In genomic region chr1:131460914-131461530, GRCm38 (mm10) we compare ENCODE assay signal across 20 mouse cellular contexts.
DNase-seq lines count a peak whose midpoint lies in the region; ATAC-seq and TF ChIP-seq lines count a peak whose summit lies in the region.
"Had no signal": no experiment of that assay in that cellular context is flagged by ENCODE, and none has a peak within 500 bp of the region (broad histone marks: within the 10 kb centered on the region; RNA-seq: fewer than 3 reads in every experiment).

No protein-coding gene starts in this region.

- no peak overlapping the region for H3K4me2 ChIP-seq in midbrain, embryonic 15.5 days
- H3K4me2 ChIP-seq in midbrain, embryonic 13.5 days (replicated peaks) = no peak overlapping the region
- no peak overlapping the region for H3K4me2 ChIP-seq in neural tube, embryonic 15.5 days
- H3K4me2 ChIP-seq: limb, embryonic 15.5 days; stomach, embryonic 15.5 days had no signal

- H3K27me3 ChIP-seq in midbrain, embryonic 15.5 days (replicated peaks) = no peaks in the 10 kb centered on the region
- H3K27me3 ChIP-seq in midbrain, embryonic 13.5 days = no peaks in the 10 kb centered on the region
- no peaks in the 10 kb centered on the region for H3K27me3 ChIP-seq in neural tube, embryonic 15.5 days (replicated peaks)
- H3K27me3 ChIP-seq: limb, embryonic 15.5 days; Patski; stomach, embryonic 15.5 days had no signal

- TF ChIP-seq POLR2A in brain, embryonic 14.5 days (IDR thresholded peaks at IDR 0.05; ENCODE audit: borderline replicate concordance, extremely low read depth, insufficient read depth, insufficient read length, poor library complexity, severe bottlenecking) = no peak

- H3K9ac ChIP-seq in midbrain, embryonic 15.5 days = no peak overlapping the region
- no peak overlapping the region for H3K9ac ChIP-seq in midbrain, embryonic 13.5 days (replicated peaks)
- no peak overlapping the region for H3K9ac ChIP-seq in neural tube, embryonic 15.5 days (replicated peaks)
- H3K9ac ChIP-seq: limb, embryonic 15.5 days; stomach, embryonic 15.5 days had no signal

- intact Hi-C loops in heart, postnatal 10 days (cut with DNase I) = no loop called here

- no peak for TF ChIP-seq CTCF in brain, embryonic 14.5 days (IDR thresholded peaks at IDR 0.05; ENCODE audit: borderline replicate concordance, extremely low read depth, insufficient read depth, insufficient read length)

- no peak overlapping the region for H3K4me3 ChIP-seq in midbrain, embryonic 15.5 days
- no peak overlapping the region for H3K4me3 ChIP-seq in midbrain, embryonic 13.5 days (replicated peaks)
- H3K4me3 ChIP-seq in neural tube, embryonic 15.5 days (replicated peaks) = no peak overlapping the region
- H3K4me3 ChIP-seq: erythroblast, embryonic 14.5 days; gastrocnemius, adult 2 months; heart, adult 2 months; limb, embryonic 15.5 days; stomach, embryonic 15.5 days had no signal

- H3K27ac ChIP-seq in midbrain, embryonic 15.5 days = peak overlapping the region; percentile 58
- H3K27ac ChIP-seq in midbrain, embryonic 13.5 days = no peak overlapping the region
- 0 out of 2 replicates have a peak overlapping the region, but pooled peaks have one; percentile 33 for H3K27ac ChIP-seq in neural tube, embryonic 15.5 days (replicated peaks)
- H3K27ac ChIP-seq: gastrocnemius, adult 2 months; heart, adult 2 months; limb, embryonic 15.5 days; stomach, embryonic 15.5 days had no signal

- peak; percentile 75 for DNase-seq in cerebellum, adult 9-10 months
- no peak for DNase-seq in cerebellum, postnatal 25 days
- DNase-seq in brain, embryonic 14.5 days (ENCODE audit: low read depth) = peak; percentile 87
- no peak for DNase-seq in kidney, postnatal 4 days
- DNase-seq in heart, postnatal 10 days = no peak
- DNase-seq: adrenal gland, adult 2 months; B cell, adult 2 months; cerebellum, adult 9-11 months; gastrocnemius, adult 2 months; heart, adult 2 months; kidney, postnatal 25 days; lung, adult 18-20 months; thymus, postnatal 25 days had no signal

- no peaks in the 10 kb centered on the region for H3K36me3 ChIP-seq in midbrain, embryonic 15.5 days (replicated peaks)
- H3K36me3 ChIP-seq in midbrain, embryonic 13.5 days = no peaks in the 10 kb centered on the region
- no peaks in the 10 kb centered on the region for H3K36me3 ChIP-seq in neural tube, embryonic 15.5 days
- H3K36me3 ChIP-seq: limb, embryonic 15.5 days; stomach, embryonic 15.5 days had no signal

- no peaks in the 10 kb centered on the region for H3K9me3 ChIP-seq in midbrain, embryonic 15.5 days
- no peaks in the 10 kb centered on the region for H3K9me3 ChIP-seq in midbrain, embryonic 13.5 days
- no peaks in the 10 kb centered on the region for H3K9me3 ChIP-seq in neural tube, embryonic 15.5 days (replicated peaks)
- H3K9me3 ChIP-seq: limb, embryonic 15.5 days; stomach, embryonic 15.5 days had no signal

- H3K4me1 ChIP-seq in midbrain, embryonic 15.5 days = peaks cover 9% of the 10 kb centered on the region
- peaks cover 5% of the 10 kb centered on the region; the same call in 1 of the 2 replicates for H3K4me1 ChIP-seq in midbrain, embryonic 13.5 days (replicated peaks)
- peaks cover 10% of the 10 kb centered on the region for H3K4me1 ChIP-seq in neural tube, embryonic 15.5 days
- H3K4me1 ChIP-seq: limb, embryonic 15.5 days; stomach, embryonic 15.5 days had no signal

- 0 out of 2 replicates have a peak, but pooled peaks have one; percentile 37 for ATAC-seq in midbrain, embryonic 15.5 days (replicated peaks)
- ATAC-seq in midbrain, embryonic 13.5 days = no peak
- no peak for ATAC-seq in neural tube, embryonic 15.5 days (ENCODE audit: low FRiP score)
- ATAC-seq: Patski had no signal

- WGBS in midbrain, embryonic 15.5 days = 50% methylated on average over 1 of the region's 1 CpGs
- 67% methylated on average over 1 of the region's 1 CpGs for WGBS in midbrain, embryonic 13.5 days
- 41% methylated on average over 1 of the region's 1 CpGs for WGBS in neural tube, embryonic 15.5 days

Comparison
In these comparisons a context has a peak if more than half of its experiments do, and no peak if none do; other contexts are left out.
1. DNase-seq: peak in cerebellum, adult 9-10 months (single experiment) and brain, embryonic 14.5 days (single experiment); none in cerebellum, postnatal 25 days (0 of 2), kidney, postnatal 4 days (0 of 2) and heart, postnatal 10 days (0 of 2).